10 mouse cellular contexts compared by ENCODE assay signal in the genomic region with DNA sequence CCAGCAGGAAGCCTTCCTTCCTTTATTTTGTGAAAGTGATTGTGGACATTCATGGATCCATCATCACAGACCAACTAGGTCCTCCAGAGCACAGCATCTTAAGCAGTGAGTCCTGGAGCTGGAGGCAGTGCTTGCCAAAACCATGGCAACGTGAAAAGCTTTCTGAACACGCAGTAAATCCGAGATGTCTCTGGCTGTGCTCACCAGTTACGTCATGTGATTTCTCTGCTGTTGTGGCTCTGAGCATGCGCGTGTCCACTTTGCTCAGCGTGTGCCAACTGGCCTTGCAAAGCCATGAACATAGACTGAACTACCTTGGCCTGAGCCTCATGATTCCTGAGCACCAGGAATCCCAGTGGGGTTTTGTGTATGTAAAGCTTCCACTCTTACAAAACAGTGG. TPM values are rescaled to one million over a fixed set of nuclear protein-coding genes. Genes with fewer than 3 reads are reported as not detected.
DNase-seq lines count a peak whose midpoint lies in the region; ATAC-seq and TF ChIP-seq lines count a peak whose summit lies in the region.
"Had no signal": no experiment of that assay in that cellular context is flagged by ENCODE, and none has a peak within 500 bp of the region (broad histone marks: within the 10 kb centered on the region; RNA-seq: fewer than 3 reads in every experiment).

No protein-coding gene starts in this region.

- H3K4me1 ChIP-seq in limb, embryonic 14.5 days (ENCODE audit: control insufficient read depth, insufficient read depth, low read length), result peaks cover 7% of the 10 kb centered on the region
- peaks cover 13% of the 10 kb centered on the region for H3K4me1 ChIP-seq in limb, embryonic 10.5 days
- H3K4me1 ChIP-seq in hindbrain, embryonic 12.5 days, result peaks cover under 1% of the 10 kb centered on the region; the same call in 1 of the 2 replicates

- TF ChIP-seq POLR2A in limb, embryonic 14.5 days (IDR thresholded peaks at IDR 0.05; ENCODE audit: borderline replicate concordance, extremely low read depth, insufficient read depth, insufficient read length), result no peak
- no peak for TF ChIP-seq POLR2A in brain, embryonic 14.5 days (IDR thresholded peaks at IDR 0.05; ENCODE audit: borderline replicate concordance, extremely low read depth, insufficient read depth, insufficient read length, poor library complexity, severe bottlenecking)

- H3K9ac ChIP-seq in limb, embryonic 14.5 days (ENCODE audit: low read depth, low read length, severe bottlenecking), result no peak overlapping the region
- H3K9ac ChIP-seq in hindbrain, embryonic 12.5 days, result no peak overlapping the region

- DNase-seq in adrenal gland, adult (ENCODE audit: inconsistent age in 2 of 2, low spot score in 1 of 2), result peak; percentile 66 to 82
- DNase-seq in adrenal gland, adult 18-20 months (ENCODE audit: low spot score in 2 of 2), result no peak
- DNase-seq in limb, embryonic 14.5 days (ENCODE audit: low spot score), result peak; percentile 37
- no peak for DNase-seq in limb, embryonic 10.5 days (ENCODE audit: low spot score)
- DNase-seq in brain, embryonic 14.5 days (ENCODE audit: low read depth), result peak; percentile 50
- peak; percentile 62 to 63 for DNase-seq in heart, postnatal 14 days
- DNase-seq: embryo, embryonic 11 days had no signal

- intact Hi-C loops in heart, postnatal 14 days (cut with DNase I), result no loop called here

- no peak for ATAC-seq in limb, embryonic 14.5 days (ENCODE audit: low FRiP score, low read depth)
- no peak for ATAC-seq in megakaryocyte progenitor cell, adult 5-6 weeks (replicated peaks; ENCODE audit: poor library complexity)
- ATAC-seq in hindbrain, embryonic 12.5 days (ENCODE audit: low FRiP score), result no peak

- no peaks in the 10 kb centered on the region for H3K27me3 ChIP-seq in limb, embryonic 14.5 days (ENCODE audit: control insufficient read depth, insufficient read depth, low read length)
- H3K27me3 ChIP-seq in limb, embryonic 10.5 days (ENCODE audit: low read depth, poor library complexity, severe bottlenecking), result no peaks in the 10 kb centered on the region
- H3K27me3 ChIP-seq in hindbrain, embryonic 12.5 days, result no peaks in the 10 kb centered on the region

- WGBS in limb, embryonic 14.5 days, result 76% methylated on average over 7 of the region's 7 CpGs
- 83% methylated on average over 7 of the region's 7 CpGs for WGBS in limb, embryonic 10.5 days
- 81% methylated on average over 7 of the region's 7 CpGs for WGBS in hindbrain, embryonic 12.5 days

- no peak overlapping the region for H3K27ac ChIP-seq in limb, embryonic 14.5 days (replicated peaks; ENCODE audit: low read depth, low read length)
- H3K27ac ChIP-seq in limb, embryonic 10.5 days, result no peak overlapping the region
- no peak overlapping the region for H3K27ac ChIP-seq in hindbrain, embryonic 12.5 days
- H3K27ac ChIP-seq: macrophage had no signal

- H3K4me2 ChIP-seq in limb, embryonic 14.5 days (replicated peaks; ENCODE audit: low read depth, low read length, severe bottlenecking), result no peak overlapping the region
- H3K4me2 ChIP-seq in hindbrain, embryonic 12.5 days (replicated peaks), result no peak overlapping the region

- no peak for TF ChIP-seq CTCF in brain, embryonic 14.5 days (IDR thresholded peaks at IDR 0.05; ENCODE audit: borderline replicate concordance, extremely low read depth, insufficient read depth, insufficient read length)

- H3K4me3 ChIP-seq in limb, embryonic 14.5 days (replicated peaks; ENCODE audit: low read length), result no peak overlapping the region
- H3K4me3 ChIP-seq in limb, embryonic 10.5 days, result no peak overlapping the region
- H3K4me3 ChIP-seq in hindbrain, embryonic 12.5 days, result no peak overlapping the region

- H3K36me3 ChIP-seq in limb, embryonic 14.5 days (ENCODE audit: control insufficient read depth, insufficient read depth, low read length), result no peaks in the 10 kb centered on the region
- H3K36me3 ChIP-seq in limb, embryonic 10.5 days, result no peaks in the 10 kb centered on the region
- H3K36me3 ChIP-seq in hindbrain, embryonic 12.5 days, result no peaks in the 10 kb centered on the region

- H3K9me3 ChIP-seq in limb, embryonic 14.5 days (ENCODE audit: control insufficient read depth, low read length), result no peaks in the 10 kb centered on the region
- H3K9me3 ChIP-seq in limb, embryonic 10.5 days (replicated peaks), result no peaks in the 10 kb centered on the region
- no peaks in the 10 kb centered on the region for H3K9me3 ChIP-seq in hindbrain, embryonic 12.5 days (replicated peaks)

RNA-seq across cellular contexts. Expression of gene Ergic1, which starts 36.0 kb away (rescaled TPM):
- 100 to 1,000 TPM; 159 to 166 TPM for total RNA-seq in adrenal gland, adult 18-20 months (2021)
- 222 and 267 TPM in 2 replicates for polyA plus RNA-seq in limb, embryonic 14.5 days (2012; rRNA removed)
- polyA plus RNA-seq in limb, embryonic 14.5 days (2014; fragmentation: Nextera tagmentation; extraction: Ambion mirVana), result 156 and 157 TPM in 2 replicates
- polyA plus RNA-seq in limb, embryonic 10.5 days (2016; fragmentation: Nextera tagmentation; extraction: Ambion mirVana), result 114 and 121 TPM in 2 replicates
- 193 and 218 TPM in 2 replicates for polyA plus RNA-seq in brain, embryonic 14.5 days (2012; rRNA removed)
- 10 to 100 TPM; 51.1 to 59.5 TPM for total RNA-seq in heart, postnatal 14 days (2021)
- 99.7 and 123 TPM in 2 replicates for total RNA-seq in megakaryocyte progenitor cell, adult 5-6 weeks (2015)
- 42.2 and 48.3 TPM in 2 replicates for total RNA-seq in megakaryocyte progenitor cell, adult 5-6 weeks (2017)
- 85.3 and 90.3 TPM in 2 replicates for polyA plus RNA-seq in hindbrain, embryonic 12.5 days (2016; fragmentation: Nextera tagmentation; extraction: Ambion mirVana)

RNA-seq across cellular contexts. Expression of gene Dusp1, which starts 36.6 kb away (rescaled TPM):
- total RNA-seq in adrenal gland, adult 18-20 months (2021), result 10 to 100 TPM; 48.7 to 56.1 TPM
- polyA plus RNA-seq in limb, embryonic 14.5 days (2012; rRNA removed), result 29.6 and 45.2 TPM in 2 replicates
- polyA plus RNA-seq in limb, embryonic 14.5 days (2014; fragmentation: Nextera tagmentation; extraction: Ambion mirVana), result 25.0 and 27.7 TPM in 2 replicates
- polyA plus RNA-seq in limb, embryonic 10.5 days (2016; fragmentation: Nextera tagmentation; extraction: Ambion mirVana), result 23.5 and 26.1 TPM in 2 replicates
- 56.2 and 71.8 TPM in 2 replicates for polyA plus RNA-seq in brain, embryonic 14.5 days (2012; rRNA removed)
- total RNA-seq in heart, postnatal 14 days (2021), result 10 to 100 TPM; 91.2 to 99.6 TPM
- total RNA-seq in megakaryocyte progenitor cell, adult 5-6 weeks (2015), result 89.7 and 162 TPM in 2 replicates
- total RNA-seq in megakaryocyte progenitor cell, adult 5-6 weeks (2017), result 16.1 and 29.6 TPM in 2 replicates
- 33.0 and 38.5 TPM in 2 replicates for polyA plus RNA-seq in hindbrain, embryonic 12.5 days (2016; fragmentation: Nextera tagmentation; extraction: Ambion mirVana)

Comparison
In these comparisons a context has a peak if more than half of its experiments do, and no peak if none do; other contexts are left out.
1. DNase-seq: peak in adrenal gland, adult (2 of 2), limb, embryonic 14.5 days (single experiment), brain, embryonic 14.5 days (single experiment) and heart, postnatal 14 days (2 of 2); none in adrenal gland, adult 18-20 months (0 of 2) and limb, embryonic 10.5 days (single experiment).